Mouse (Mus musculus) cerebellum, adult 9-10 months (tissue): ENCODE measurements at regions not wholly inside any gene's neighbourhood (a gene's known extent, or its start where the extent isn't known, plus 50 kb on each side); places are given as distances from the start of the nearest gene placed in this dataset.
A peak's percentile ranks its signal among the peaks of the same experiment; 100 is the strongest.

Source experiments
- DNase-seq: peaks from one replicate; pipeline ENCODE4 v3.0.0; 2022

DNA sequence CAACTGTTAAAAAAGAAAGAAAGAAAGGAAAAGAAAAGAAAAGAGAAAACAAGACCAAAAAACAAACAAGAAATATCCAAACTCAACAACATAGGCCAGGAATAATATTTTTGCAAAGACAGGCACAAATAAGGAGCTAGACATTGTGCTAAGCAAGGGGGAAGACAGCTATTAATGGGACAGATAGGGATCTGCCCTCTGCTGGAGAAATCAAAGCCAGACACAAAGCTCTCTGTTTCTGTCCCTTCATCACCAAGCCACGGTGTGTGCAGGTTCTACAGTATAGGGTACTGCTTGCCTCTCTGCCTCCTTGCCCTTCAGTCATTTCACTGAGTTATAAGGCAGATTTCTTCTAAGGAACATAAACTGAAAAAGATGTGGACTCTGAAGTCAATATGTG lies 57.8 kb upstream of the Chchd3 start:
- no peak for DNase-seq

DNA sequence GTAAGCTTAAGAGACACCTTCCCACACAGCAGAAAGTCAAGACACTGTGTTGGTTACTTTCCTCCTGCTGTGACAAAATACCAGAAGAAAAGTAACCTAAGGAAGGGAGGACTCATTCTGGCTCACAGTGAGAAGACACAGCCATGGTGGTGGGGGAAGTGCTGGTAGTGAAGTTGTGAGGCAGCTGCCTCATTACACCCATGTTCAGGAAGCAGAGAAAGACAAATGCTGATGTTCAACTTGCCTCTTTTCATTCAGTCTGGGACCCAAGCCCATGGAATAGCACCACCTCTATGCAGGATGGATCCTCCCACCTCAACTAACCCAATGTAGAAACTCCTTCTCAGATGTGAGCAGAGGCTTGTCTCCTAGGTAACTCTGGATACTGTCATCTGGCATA lies 60.5 kb upstream of the Chchd3 start:
- DNase-seq = no peak

GRCm38 (mm10) chr6:33126574-33126973 lies 66.5 kb upstream of the Chchd3 start:
- DNase-seq = peak; percentile 63

- no peak for DNase-seq
Measured at GRCm38 (mm10) chr6:33136906-33137305, 76.8 kb upstream of the Chchd3 start.

GRCm38 (mm10) chr6:33137823-33138222 lies 77.8 kb upstream of the Chchd3 start:
- DNase-seq = no peak

GRCm38 (mm10) chr6:33166479-33166878 lies 82.4 kb upstream of the Exoc4 start:
- DNase-seq = no peak

DNA sequence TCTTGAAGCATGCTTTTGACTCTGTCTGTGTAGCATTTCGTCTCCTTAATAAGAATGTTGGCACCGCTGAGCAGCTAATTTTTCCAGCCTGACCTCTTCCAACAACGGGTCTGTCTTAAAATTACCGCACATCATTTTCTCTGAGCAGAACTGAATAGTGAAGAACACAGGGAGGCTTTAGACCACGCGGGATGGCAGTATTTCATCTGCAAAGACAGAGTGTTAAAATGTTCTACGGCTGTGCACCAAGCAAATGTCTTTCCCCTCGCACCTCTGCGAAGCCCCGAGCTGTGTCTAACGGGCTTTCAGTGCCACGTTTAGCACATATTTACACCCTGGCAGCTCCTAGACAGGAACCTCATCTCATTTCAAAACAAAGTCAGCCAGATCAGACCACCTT lies 75.3 kb upstream of the Exoc4 start:
- no peak for DNase-seq

DNA sequence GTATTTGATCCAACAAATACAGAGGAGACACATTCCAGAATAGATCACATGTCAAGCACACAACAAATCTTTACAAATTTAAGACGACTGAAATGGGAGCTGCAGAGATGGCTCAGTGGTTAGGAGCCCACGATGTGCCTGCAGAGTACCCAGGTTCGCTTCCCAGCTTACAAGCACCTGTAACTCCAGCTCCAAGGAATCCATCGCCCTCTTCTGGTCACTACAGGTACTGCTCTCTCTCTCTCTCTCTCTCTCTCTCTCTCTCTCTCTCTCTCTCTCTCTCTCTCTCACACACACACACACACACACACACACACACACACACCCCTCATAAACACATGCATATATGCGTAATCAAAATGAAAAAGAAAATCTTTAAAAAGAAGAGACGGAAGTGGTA lies 74.3 kb upstream of the Exoc4 start:
- no peak for DNase-seq

- no peak for DNase-seq
Measured at GRCm38 (mm10) chr6:33189521-33190246, 59.2 kb upstream of the Exoc4 start.

DNA sequence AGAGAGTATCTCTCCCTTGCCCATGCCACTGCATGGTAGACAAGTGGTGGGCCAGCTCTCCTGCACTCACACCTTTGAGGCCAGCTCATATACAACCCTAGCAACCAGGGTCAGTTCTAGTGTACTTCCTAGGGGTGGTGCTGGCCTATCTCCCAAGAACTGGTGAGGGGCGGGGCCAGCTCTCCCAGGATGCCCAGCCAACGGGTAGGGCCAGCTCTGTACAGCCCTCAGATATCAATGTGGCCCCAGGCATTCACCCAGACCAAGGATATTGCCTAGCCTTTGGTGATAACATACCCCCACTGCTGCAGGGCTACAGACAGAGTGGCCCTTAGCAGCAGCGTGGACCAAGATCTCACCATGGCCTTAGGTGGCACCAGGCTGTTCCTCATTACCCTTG lies 55.1 kb upstream of the Exoc4 start:
- DNase-seq = no peak
